Mouse (Mus musculus): ENCODE results near the gene Psd4.

- TF ChIP-seq CTCF (IDR thresholded peaks at IDR 0.05; ENCODE audit: borderline replicate concordance, extremely low read depth, insufficient read depth, insufficient read length) (no peak), POLR2A (IDR thresholded peaks at IDR 0.05; ENCODE audit: borderline replicate concordance, extremely low read depth, insufficient read depth, insufficient read length, poor library complexity, severe bottlenecking) (no peak)
Measured at GRCm38 (mm10) chr2:24386158-24386963, 19.0 kb downstream of the Psd4 start.

Measured in brain, embryonic 14.5 days (tissue).